Mouse (Mus musculus) lung, embryonic 15.5 days (tissue): ENCODE data around the gene Fto. TPM values are rescaled to one million over a fixed set of nuclear protein-coding genes. Genes with fewer than 3 reads are reported as not detected.
A peak's percentile ranks its signal among the peaks of the same experiment; 100 is the strongest.

ENCODE experiments used
- ATAC-seq: fragments of 200-750 bp; cut with Nextera tagmentation; 2 replicates; pipeline ENCODE4 v1.8.0; 2017; ENCODE audit warnings: moderate number of reproducible peaks, borderline replicate concordance; ENCODE audit not compliant: low FRiP score, low TSS enrichment; ENCODE audit errors: extremely low read depth
- H3K27ac ChIP-seq: fragments of 300-500 bp; sonication (generic); 2 replicates; pipeline ENCODE4 v1.5.1; 2015; ENCODE audit warnings: moderate library complexity, mild to moderate bottlenecking, inconsistent platforms
- H3K27me3 ChIP-seq: fragments of 300-500 bp; sonication (generic); 2 replicates; pipeline ENCODE4 v1.6.1; 2015; ENCODE audit warnings: inconsistent platforms
- H3K36me3 ChIP-seq: fragments of 300-500 bp; sonication (generic); 2 replicates; pipeline ENCODE4 v1.6.1; 2015; ENCODE audit warnings: inconsistent platforms
- H3K4me1 ChIP-seq: fragments of 300-500 bp; sonication (generic); 2 replicates; pipeline ENCODE4 v1.6.1; 2015; ENCODE audit warnings: inconsistent platforms
- H3K4me2 ChIP-seq: fragments of 300-500 bp; sonication (generic); 2 replicates; pipeline ENCODE4 v1.6.1; 2015; ENCODE audit warnings: inconsistent platforms, mild to moderate bottlenecking, moderate library complexity
- H3K4me3 ChIP-seq: fragments of 300-500 bp; sonication (generic); 2 replicates; pipeline ENCODE4 v1.5.1; 2015; ENCODE audit warnings: mild to moderate bottlenecking, inconsistent platforms
- H3K9ac ChIP-seq: fragments of 300-500 bp; sonication (generic); 2 replicates; pipeline ENCODE4 v1.6.1; 2015; ENCODE audit warnings: inconsistent platforms
- H3K9me3 ChIP-seq: fragments of 300-500 bp; sonication (generic); 2 replicates; pipeline ENCODE4 v1.6.1; 2016; ENCODE audit warnings: inconsistent platforms
- WGBS: fragments of 180-500 bp; shearing (Covaris S2); methylation state at CpG from one replicate; pipeline ENCODE4 v1.1.7; 2015; 5-methylcytosine and 5-hydroxymethylcytosine counted together
- polyA plus RNA-seq: library from polyadenylated mRNA; unstranded; fragments of >200 nt; fragmentation: Nextera tagmentation; extraction: Ambion mirVana; gene quantifications from 2 replicates; pipeline ENCODE4 v1.2.1, GENCODE M21; 2015

Gene Fto
- polyA plus RNA-seq, 1 experiment from 2014 or later, result 91.2 TPM

DNA sequence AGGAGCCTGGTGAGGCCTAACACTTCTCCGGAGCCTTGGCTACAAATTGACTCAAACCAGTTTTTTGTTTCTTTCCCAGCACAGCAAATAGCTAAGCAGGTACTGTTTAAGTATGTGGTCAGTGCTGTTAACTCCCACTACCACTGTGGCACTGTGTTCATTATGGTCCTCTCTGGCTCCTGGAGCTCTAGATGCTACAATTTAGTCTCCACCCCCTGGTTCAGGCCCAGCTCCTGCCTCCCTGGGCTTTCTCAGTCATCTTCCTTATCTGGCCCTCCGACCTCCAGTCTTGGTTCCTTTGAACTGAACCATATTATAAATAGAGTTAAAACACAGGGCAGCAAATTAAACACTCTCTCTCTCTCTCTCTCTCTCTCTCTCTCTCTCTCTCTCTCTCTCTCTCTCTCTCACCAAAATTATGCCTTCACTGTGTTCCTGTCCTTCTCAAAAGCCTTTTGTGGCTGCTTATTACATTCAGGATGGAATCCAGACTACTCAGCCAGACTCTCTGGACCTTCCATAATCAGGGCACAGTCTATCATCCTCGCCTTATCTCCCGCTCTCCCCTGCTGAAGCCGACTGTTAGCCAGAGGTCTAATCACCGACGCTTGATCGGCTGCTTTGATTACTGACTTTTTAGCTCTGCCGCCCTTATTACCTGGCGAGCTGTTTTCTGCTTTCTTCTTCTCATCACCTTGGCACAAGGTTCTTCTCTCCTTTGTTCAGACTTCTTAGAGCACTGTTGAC lies 67.6 kb downstream of the Fto start:
- Histone ChIP-seq H3K4me3 (no peak overlapping the region), H3K27ac (peak overlapping the region; percentile 80), H3K4me1 (peaks cover 72% of the 10 kb centered on the region), H3K4me2 (peak overlapping the region; percentile 34), H3K9me3 (no peaks in the 10 kb centered on the region), H3K9ac (no peak overlapping the region), H3K27me3 (no peaks in the 10 kb centered on the region), H3K36me3 (no peaks in the 10 kb centered on the region)
- peak; percentile 15; the same call in 1 of the 2 replicates for ATAC-seq
- WGBS, result 18% methylated on average over 10 of the region's 10 CpGs

DNA sequence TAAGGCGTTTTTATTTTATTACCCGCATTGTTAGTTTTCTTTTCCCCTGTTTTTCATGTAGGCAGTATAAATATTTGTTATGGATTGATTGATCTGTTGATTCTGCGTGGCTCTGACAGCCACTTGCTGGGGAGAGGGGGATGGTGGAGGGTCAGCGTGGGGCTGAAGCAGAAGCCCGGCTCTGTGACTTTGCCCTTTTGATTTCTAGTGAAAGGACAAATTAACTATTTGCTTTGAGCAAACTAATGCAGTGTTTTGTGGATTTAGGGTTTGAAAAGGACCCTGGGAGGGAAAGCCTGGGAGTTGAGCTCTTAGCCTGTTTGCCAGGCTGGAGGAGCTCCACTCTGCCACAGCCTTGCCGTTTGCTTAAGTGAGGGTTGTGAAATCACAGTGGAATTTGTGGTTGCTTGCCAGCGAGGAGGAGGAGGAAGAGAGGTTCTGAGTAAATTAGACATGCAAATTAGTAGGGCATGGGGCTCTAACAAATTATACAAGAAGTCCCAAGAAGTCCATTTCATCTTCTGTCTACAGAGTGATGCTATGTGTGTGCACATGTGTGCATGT lies 68.3 kb downstream of the Fto start:
- Histone ChIP-seq H3K4me2 (peak overlapping the region; percentile 34), H3K9ac (no peak overlapping the region), H3K36me3 (no peaks in the 10 kb centered on the region), H3K9me3 (no peaks in the 10 kb centered on the region), H3K4me3 (no peak overlapping the region), H3K4me1 (peaks cover 67% of the 10 kb centered on the region), H3K27me3 (no peaks in the 10 kb centered on the region), H3K27ac (peak overlapping the region; percentile 80)
- 12% methylated on average over 7 of the region's 7 CpGs for WGBS
- peak; percentile 68; the same call in 1 of the 2 replicates for ATAC-seq

DNA sequence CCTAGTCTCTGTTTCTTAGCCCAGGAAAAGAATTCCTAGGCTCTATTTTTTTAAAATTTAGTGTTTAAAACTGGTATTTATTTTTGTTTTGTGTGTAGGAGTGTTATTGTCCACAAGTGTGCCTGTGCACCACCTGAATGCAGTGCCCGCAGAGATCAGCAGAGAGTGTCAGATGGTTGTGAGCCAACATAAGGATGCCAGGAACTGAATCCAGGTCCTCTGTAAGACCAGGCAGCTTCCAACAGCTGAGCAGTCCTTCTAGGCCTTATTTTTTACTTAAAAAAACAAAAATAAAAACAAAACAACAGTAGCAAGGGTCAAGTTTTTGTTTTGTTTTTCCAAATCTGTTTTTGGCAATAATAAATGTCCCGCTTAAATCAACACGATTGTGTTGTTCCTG lies 69.9 kb downstream of the Fto start:
- no peak overlapping the region for H3K9ac ChIP-seq
- peaks cover 51% of the 10 kb centered on the region for H3K4me1 ChIP-seq
- ATAC-seq, result no peak
- H3K27ac ChIP-seq, result no peak overlapping the region
- no peaks in the 10 kb centered on the region for H3K9me3 ChIP-seq
- H3K36me3 ChIP-seq, result no peaks in the 10 kb centered on the region
- no peak overlapping the region for H3K4me3 ChIP-seq
- no peak overlapping the region for H3K4me2 ChIP-seq
- no peaks in the 10 kb centered on the region for H3K27me3 ChIP-seq
- WGBS, result 78% methylated on average over 3 of the region's 3 CpGs

DNA sequence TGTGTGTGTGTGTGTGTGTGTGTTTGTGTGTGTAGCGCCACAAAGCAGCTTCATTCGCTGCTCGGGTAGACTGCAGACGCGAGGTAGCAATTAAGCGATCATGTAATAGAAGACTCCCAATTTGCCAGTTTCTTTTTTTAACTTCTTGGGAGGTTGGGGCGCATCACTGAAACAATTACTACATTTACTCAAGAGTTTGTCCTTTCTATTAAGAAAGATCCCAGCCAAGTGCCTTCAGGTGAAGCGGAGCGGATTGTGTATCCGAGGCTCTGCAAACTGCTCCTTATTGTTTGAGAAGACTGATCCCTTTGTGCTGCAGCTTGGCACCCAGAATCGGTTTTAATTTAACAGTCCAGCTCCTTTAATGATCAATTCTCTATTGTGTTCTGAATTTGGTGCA lies 70.5 kb downstream of the Fto start:
- no peaks in the 10 kb centered on the region for H3K36me3 ChIP-seq
- H3K27ac ChIP-seq, result peak overlapping the region; percentile 37; the same call in 1 of the 2 replicates
- H3K4me3 ChIP-seq, result no peak overlapping the region
- ATAC-seq, result no peak
- H3K9ac ChIP-seq, result no peak overlapping the region
- no peaks in the 10 kb centered on the region for H3K27me3 ChIP-seq
- H3K9me3 ChIP-seq, result no peaks in the 10 kb centered on the region
- WGBS, result 64% methylated on average over 11 of the region's 11 CpGs
- peaks cover 47% of the 10 kb centered on the region for H3K4me1 ChIP-seq
- no peak overlapping the region for H3K4me2 ChIP-seq

DNA sequence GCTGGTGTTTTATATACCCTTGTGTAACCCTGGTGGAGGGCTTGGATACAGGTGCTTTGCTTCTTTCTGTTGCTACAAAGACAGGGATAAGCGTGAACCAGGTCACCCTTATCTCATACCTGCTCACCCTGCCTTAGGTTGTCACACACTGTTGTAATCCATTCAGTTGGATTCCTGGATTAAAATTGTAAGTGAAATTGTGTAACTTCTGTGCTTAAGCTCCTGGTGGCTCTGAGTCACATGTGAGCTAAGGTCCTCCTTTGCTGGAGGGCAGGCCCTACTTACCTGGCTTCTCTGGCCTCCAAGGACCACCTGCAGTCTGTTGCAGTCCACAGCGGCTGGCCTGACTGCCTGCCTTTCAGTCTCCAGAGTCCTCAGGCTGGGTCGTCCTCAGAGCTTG lies 71.1 kb downstream of the Fto start:
- Histone ChIP-seq H3K36me3 (no peaks in the 10 kb centered on the region), H3K27me3 (no peaks in the 10 kb centered on the region), H3K4me2 (no peak overlapping the region), H3K9ac (no peak overlapping the region), H3K4me1 (peaks cover 46% of the 10 kb centered on the region), H3K27ac (peak overlapping the region; percentile 37), H3K4me3 (no peak overlapping the region), H3K9me3 (no peaks in the 10 kb centered on the region)
- 69% methylated on average over 3 of the region's 3 CpGs for WGBS
- no peak for ATAC-seq

DNA sequence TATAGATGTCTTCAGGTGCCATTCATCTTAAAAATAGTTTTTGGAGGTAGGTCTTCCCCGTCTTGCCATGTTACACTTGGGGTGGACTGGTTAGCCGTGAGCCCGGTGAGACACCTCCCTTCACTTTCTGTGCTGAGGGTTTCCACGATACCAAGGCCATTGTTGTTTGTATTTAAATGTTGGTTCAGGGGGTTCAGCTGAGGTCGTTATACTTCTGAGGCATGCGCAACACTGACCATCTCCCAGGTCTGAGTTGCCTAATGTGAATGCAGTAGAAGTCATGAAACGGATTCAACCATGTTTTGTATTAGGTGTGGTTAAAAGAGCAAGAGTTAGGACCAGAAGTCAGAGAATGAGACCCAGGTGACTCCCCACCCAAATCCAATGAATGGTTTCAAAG lies 72.5 kb downstream of the Fto start:
- Histone ChIP-seq H3K4me3 (no peak overlapping the region), H3K27ac (no peak overlapping the region), H3K36me3 (no peaks in the 10 kb centered on the region), H3K4me2 (no peak overlapping the region), H3K4me1 (peaks cover 46% of the 10 kb centered on the region), H3K27me3 (no peaks in the 10 kb centered on the region), H3K9me3 (no peaks in the 10 kb centered on the region), H3K9ac (no peak overlapping the region)
- 86% methylated on average over 7 of the region's 7 CpGs for WGBS
- no peak for ATAC-seq

DNA sequence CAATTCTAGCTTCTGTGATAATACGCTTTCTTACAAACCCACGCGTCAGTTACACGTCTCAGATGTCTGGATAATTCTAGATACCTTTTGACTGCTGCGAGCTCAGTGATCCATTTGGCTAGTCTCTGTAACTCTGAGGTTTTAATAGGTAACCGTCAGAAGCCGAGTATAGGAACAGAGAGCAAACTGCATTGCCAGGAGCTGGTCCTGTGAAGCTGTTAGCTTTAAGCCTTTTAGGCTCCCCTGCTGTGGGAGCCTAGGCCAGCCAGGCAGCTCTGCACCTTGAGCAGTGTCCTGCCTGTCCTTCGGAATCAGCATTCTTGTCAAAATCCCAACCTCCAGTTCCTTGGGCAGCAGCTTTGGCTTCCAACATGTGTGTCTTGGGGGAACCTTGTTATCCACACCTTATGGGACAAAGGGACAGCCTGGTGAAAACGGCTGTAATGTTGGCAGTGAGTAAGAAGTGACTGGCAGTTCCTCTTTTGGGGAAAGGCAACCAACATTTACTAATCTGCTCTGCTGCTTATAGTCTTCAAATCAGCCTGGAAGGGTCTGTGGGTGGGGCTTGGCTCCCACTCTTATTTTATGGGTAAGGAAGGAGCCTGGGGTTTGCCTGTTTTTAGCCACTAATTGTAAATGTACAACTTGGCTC lies 77.2 kb downstream of the Fto start:
- H3K9me3 ChIP-seq, result no peaks in the 10 kb centered on the region
- no peak overlapping the region for H3K4me3 ChIP-seq
- H3K36me3 ChIP-seq, result no peaks in the 10 kb centered on the region
- no peak for ATAC-seq
- no peak overlapping the region for H3K4me2 ChIP-seq
- peaks cover 50% of the 10 kb centered on the region for H3K4me1 ChIP-seq
- H3K27me3 ChIP-seq, result no peaks in the 10 kb centered on the region
- H3K9ac ChIP-seq, result no peak overlapping the region; the same call in 1 of the 2 replicates
- 67% methylated on average over 9 of the region's 9 CpGs for WGBS
- H3K27ac ChIP-seq, result peak overlapping the region; percentile 46; the same call in 1 of the 2 replicates

DNA sequence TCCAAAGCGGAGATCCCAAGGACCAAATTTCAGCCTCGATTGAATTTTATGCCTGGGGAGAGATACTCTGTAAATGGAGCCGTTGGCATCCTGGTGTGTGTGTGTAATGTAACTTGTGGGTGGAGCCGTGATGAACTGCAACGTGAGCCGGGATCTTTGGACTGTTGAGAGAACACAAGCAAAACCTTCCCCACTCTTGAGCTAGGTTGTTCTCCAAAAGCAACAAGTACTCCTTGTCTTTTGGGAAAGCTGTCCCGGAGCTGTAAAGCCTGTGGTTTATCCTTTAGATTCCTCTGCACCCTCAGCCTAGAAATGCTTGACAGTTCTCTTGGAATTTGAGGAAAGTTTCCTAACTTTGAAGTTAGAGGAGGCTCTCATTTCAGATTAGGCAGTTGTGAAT lies 78.9 kb downstream of the Fto start:
- Histone ChIP-seq H3K27me3 (no peaks in the 10 kb centered on the region), H3K9me3 (no peaks in the 10 kb centered on the region), H3K4me2 (no peak overlapping the region), H3K27ac (peak overlapping the region; percentile 64), H3K9ac (no peak overlapping the region), H3K4me3 (no peak overlapping the region), H3K36me3 (no peaks in the 10 kb centered on the region), H3K4me1 (peaks cover 50% of the 10 kb centered on the region)
- 31% methylated on average over 7 of the region's 7 CpGs for WGBS
- no peak for ATAC-seq

DNA sequence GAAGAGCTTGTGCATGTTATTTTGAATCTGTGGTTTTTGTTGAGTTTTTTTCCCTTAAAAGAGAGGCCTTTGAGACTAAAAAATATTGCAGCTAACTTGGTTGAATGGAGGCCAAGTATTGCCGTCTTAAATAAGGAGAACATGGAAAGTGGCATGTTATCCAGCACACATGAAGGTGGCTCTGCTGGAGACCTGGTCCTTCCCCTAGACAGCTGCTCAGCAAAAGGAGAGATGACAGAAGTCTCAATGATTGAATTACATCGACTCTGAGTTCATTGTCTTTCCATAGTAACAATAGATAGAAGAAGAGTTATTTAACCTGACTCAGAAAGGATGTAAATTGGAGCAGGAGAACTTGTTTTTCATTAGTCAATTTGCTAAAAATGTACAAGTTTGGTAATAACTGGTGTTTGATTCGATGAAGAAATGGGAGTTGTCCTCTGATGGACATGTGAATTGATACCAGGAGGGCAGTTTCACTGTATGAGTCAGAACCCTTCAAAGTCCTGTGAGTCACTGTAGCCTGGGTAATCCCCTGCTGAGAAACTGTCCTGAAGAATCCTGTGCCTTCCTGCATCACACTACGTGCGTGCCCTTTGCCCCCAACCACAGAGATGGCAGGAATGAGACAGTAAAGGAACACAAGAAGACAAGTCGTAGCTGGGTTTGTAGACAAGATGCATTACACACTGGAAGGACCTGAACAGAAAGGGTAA lies 82.2 kb downstream of the Fto start:
- H3K4me3 ChIP-seq, result no peak overlapping the region
- H3K27me3 ChIP-seq, result no peaks in the 10 kb centered on the region
- ATAC-seq, result no peak
- no peaks in the 10 kb centered on the region for H3K9me3 ChIP-seq
- peaks cover 37% of the 10 kb centered on the region for H3K4me1 ChIP-seq
- H3K36me3 ChIP-seq, result no peaks in the 10 kb centered on the region
- no peak overlapping the region for H3K9ac ChIP-seq
- H3K27ac ChIP-seq, result no peak overlapping the region
- H3K4me2 ChIP-seq, result no peak overlapping the region
- 80% methylated on average over 6 of the region's 6 CpGs for WGBS

DNA sequence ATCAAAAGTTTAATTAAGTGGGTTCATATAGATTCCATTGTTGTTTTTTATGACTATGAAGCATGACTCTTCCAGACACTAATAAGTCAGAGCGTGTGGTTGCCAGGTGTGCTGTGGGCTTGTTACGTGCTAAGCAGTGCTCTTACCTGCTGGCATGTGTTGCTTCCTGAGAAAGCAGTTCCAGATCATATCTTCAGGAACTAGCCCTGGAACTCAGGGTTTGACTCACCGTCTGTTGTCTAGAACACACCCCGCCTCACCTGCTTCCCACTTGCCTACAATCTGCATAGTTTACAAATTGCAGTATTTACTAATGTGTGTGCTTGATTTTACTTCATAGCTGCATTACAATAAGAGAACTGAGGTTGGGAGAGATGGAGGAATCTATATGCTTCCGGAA lies 84.7 kb downstream of the Fto start:
- H3K27me3 ChIP-seq, result no peaks in the 10 kb centered on the region
- no peak overlapping the region for H3K27ac ChIP-seq
- peaks cover 13% of the 10 kb centered on the region for H3K4me1 ChIP-seq
- H3K4me3 ChIP-seq, result no peak overlapping the region
- ATAC-seq, result no peak
- H3K9me3 ChIP-seq, result no peaks in the 10 kb centered on the region
- no peak overlapping the region for H3K9ac ChIP-seq
- WGBS, result 85% methylated on average over 5 of the region's 5 CpGs
- H3K4me2 ChIP-seq, result no peak overlapping the region
- 0 out of 2 replicates have a peak, but pooled peaks cover 4% of the 10 kb centered on the region for H3K36me3 ChIP-seq

DNA sequence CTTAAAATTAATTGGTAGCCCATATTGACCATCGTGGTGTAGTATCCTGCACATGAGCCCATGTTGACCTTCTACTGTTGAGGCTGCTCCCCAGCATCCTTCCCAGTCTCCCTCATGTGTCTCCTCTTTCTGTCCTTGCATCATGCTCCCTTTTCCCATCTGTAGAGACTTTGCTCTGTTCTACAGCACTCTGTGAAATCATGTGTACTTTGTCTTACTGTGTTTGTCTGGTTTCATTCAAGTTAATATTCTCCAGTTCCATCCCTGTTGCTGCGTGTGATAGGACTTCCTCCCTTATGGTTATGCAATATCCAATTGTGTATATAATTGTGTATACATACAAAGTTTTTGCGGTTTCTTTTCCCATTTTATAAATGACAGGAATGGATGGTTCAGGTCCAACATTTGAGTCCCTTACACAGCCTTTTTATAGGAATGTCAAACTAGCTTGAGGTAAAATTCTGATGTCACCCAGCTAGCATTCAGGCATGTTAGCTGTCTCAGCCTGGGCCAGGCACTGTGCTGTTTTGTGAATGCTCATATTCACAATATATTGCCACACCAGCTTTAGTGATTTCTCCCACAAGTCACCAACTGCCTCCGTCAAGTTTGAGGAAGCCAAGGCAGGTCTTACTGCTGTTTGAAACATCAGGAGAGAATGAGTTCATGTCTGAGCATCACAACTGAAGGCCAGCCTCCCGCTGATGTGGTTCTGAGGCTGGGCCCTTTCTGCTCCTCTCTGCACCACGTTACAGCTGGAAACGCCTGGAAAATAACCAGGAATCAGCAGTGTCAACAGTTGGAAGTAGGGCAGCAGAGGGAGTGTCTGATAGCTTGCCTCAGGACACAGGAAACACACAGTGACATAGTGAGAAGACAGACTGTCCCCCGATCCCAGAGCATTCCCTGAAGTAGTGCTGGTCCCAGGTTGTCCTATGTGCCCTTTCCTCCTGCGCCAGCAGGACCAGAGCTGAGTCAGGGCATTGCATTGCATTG lies 90.0 kb downstream of the Fto start:
- H3K27ac ChIP-seq, result no peak overlapping the region
- WGBS, result 81% methylated on average over 9 of the region's 9 CpGs
- H3K4me3 ChIP-seq, result no peak overlapping the region
- H3K4me2 ChIP-seq, result no peak overlapping the region
- no peaks in the 10 kb centered on the region for H3K27me3 ChIP-seq
- no peaks in the 10 kb centered on the region for H3K9me3 ChIP-seq
- H3K36me3 ChIP-seq, result peaks cover 5% of the 10 kb centered on the region; the same call in 1 of the 2 replicates
- no peak for ATAC-seq
- 0 out of 2 replicates have a peak, but pooled peaks cover 3% of the 10 kb centered on the region for H3K4me1 ChIP-seq
- no peak overlapping the region for H3K9ac ChIP-seq
